Mouse (Mus musculus) MN1 (cell line): ENCODE results near the gene Tssc4.

Experiments used
- DNase-seq: peaks from one replicate; pipeline ENCODE4 v3.0.0-alpha.2; 2016; ENCODE audit warnings: low spot score

The Tssc4 gene

DNA sequence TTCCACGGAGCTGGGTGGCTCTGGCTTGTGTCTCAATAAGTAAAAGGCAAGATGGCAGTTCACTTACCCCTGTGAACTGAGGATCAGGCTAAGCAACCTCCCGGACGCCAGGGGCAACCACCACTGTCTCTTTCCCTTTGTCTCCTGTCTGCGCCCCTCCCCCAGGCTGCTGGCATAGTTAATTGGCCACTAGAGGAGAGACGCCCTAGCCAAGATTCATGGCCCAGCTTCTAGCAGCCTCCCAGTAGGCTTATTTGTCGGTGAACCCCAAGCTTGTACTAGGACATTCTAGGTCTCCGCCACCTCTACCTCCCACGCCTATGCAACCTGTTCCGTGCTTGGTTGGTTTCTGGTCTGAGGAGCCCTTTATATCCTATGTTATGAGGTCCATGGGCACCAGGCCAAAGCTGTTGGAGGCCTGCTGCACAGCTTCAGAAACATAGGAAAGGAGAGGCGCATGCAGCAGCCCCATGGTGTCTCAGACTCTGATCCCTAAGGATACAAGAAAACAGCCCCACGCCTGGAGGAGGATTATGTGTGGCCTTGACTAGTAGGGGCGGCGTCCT lies 650 bp upstream of the Tssc4 start:
- DNase-seq = peak; percentile 84

DNA sequence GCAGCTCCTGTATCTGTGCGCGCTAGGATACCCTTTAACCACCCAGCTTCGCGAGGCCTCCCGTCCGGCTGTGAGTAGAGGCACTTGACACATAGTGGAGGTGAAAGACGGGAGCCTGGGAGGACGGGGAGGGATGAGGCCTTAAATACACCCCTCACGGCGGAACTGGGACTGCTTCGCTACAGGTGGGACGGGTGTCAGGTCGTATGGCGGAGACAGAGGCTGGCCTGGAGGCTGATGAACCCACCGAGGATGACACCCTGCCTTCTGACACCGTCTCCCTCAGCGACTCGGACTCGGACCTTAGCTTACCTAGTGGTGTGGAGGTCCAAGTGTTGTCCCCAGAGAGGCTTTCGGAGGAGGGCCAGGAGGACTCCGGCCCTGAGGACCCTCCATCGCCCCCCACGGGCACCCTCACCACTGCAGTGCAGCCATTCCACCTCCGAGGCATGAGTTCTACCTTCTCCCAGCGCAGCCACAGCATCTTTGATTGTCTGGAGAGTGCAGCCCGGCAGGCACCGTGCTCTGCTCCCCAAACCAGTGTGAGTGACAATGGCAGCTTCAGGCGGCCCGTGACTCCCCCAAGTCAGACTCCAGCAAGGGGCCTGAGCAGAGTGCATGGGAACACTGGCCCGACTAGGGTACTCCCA lies 827 bp downstream of the Tssc4 start:
- DNase-seq = peak; percentile 26

DNA sequence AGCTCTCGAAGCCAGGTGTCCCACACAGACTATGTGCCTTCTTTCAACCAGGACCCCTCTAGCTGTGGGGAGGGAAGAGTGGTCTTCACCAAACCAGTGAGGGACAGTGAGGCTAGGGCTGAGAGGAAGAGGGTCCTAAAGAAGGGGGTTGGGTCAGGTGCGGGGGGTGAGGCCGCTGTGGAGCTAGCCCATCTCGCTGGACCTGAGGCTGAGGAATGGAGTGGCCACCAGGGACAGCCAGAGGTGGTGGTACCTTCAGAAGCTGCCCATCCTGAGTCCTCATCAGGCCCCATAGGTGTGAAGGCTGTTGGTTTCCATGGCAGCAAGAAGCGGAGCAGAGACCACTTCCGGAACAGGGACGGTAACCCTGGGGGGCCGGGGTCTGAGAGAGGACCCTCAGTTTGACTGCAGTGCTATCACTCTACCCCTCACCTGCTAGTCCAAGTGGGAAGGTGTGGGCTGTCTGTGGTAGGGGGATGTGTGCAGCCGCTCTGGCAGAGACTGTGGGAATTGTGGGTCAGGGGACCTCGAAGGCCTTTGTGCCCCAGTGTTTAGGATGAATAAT lies 1.5 kb downstream of the Tssc4 start:
- no peak for DNase-seq

DNA sequence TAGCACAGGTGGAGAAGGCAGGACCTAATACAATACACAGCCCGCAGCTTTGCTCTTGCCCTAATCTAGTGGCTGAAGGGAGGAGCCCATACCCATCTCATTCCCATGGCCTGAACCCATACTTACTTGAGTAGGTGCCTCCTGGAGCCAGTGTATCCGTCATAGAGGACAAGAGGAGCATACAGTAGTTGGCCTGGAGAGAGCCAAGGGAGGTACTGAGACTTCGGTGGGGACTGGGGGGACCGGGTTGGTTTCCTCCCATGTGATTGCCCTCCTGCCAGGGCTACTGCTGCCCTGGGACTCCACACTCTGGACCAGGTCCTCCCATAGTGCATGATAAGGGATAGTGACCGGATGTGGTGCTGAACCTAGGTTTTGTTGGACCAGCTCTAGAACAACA lies 3.6 kb downstream of the Tssc4 start:
- no peak for DNase-seq

DNA sequence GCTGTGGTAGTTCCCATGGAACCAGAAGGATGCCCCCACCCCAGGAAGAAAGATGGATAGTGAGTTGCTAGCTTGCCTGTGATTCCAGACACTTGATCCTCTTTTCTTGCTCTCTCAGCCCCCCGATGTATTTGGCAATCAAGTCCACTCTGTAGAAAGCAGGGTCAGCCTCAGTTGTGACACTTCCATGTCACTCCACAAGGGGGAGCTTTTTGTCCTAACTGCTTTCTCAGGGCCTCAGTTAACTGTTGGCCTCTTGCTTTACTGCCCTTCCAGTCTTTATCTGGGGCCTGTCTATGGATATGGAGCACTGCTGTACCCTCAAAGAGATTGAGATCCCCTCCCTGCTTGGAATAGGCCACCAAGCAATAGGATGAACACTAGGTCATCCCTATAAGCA lies 4.0 kb downstream of the Tssc4 start:
- DNase-seq = no peak

DNA sequence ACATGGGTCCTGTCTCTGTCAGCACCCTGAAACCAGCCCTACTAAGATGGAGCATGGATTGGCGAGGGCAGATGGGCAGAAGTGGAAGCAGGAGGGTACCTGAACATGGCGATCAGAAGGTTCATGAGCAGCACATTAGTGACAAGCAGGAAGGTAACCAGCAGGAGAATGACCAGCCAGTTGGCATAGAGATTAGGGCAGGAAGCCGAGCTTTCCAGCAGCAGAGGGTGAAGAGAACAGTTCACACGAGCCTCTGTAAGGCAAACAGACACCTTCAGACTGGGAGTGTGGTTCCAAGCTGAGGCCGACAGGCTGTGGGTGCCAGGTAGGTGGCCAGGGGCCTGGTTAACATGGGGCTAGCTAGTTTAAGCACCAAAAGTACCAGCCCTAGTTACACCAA lies 6.3 kb downstream of the Tssc4 start:
- DNase-seq = no peak

DNA sequence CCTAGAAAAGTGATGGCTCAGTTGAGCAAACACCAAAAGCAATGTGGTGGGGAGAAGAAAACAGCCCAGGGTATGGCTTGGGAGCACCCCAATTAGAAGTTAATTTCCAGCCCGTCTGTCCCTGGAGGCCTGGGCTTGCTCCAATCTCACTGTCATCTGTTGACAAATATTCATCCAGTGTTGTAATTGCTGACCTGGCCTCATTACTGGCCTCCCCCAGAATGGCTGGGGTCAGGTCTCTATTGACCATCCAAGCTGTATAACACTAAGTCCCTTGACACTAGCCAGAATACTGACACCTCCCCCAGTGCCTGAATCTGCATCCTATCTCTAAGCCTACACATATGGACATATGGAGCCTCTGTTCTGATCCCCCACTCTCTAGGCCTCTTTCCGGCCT lies 8.3 kb downstream of the Tssc4 start:
- DNase-seq = no peak

DNA sequence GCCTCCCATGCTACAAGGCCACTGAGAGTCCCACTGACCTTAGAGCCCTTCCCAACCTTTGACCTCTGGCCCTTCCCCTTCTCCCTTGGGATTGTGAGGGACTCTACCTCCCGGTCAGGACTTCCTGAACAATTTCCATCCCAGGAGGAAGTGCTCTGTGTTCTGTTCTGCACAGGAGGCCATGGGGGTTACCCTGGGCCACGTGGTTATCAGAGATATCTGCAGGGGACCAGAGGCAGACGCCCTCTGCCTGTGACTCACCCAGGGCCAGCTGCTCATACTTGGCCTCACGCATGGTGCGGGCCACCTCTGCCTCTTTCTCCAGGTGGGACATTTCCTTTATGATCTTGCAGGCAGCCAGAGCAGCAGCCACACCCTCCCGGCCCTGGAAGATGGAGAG lies 13.0 kb downstream of the Tssc4 start:
- DNase-seq = peak; percentile 23

DNA sequence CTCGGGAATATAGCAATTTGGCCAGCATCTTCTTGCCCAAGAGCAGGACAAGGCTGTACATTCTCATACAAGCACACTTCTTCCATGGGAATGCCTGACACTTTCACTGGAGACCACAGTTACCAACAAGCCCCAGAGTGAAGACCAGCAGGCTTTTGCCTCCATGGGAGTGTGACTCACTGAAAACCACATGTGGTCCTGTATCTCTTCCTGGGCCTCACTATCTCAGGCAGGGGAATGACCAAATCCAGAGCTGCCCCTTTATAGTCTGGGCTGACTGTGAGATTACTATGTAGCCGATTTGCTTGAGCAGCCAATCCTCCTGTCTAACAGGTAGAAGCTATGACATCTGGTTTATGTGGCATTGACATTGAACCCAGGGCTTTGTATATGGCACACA lies 14.7 kb downstream of the Tssc4 start:
- DNase-seq = no peak

DNA sequence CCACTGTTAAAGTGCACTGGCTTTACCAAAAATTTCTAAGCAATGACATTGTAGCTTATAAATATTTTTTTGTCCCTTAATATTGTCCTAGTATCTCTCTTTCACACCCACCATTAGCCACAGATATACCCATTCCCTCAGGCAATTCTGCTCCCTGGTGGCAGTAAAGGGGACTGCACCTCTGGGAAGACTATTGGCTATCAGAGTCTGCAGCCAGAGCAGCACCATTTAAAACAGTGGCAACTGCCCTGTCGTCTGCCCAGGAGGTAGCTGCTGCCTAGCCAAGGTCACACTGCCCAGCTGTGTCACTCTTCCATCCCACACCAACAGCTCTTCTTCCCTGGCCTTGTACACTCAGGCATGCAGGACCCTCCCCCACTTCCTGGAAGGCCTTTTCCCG lies 17.3 kb downstream of the Tssc4 start:
- DNase-seq = peak; percentile 74

DNA sequence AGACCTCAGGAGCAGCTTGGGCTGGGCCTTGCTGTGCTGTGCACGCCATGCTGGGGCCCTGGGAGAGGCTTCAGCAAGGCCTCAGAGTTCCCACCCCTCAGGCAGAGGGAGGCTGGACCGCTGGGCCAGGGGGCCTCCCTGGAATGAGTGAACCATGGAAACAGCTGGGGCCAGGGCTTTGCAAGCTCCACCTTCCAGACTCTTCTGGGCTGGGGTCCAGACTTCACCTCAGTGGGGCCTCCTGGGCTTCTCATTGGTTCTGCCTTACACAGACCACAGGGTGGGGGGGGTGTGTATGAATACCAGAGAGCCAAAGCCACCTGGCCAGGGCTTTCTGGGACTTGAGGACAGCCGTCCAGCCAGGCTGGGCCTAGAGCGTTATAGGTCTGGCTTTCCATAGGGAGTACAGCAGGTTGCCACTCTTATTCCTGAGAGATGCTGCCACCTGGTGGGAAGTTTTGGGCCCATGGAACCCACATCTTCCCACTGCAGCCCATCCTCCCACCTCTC lies 18.1 kb downstream of the Tssc4 start:
- DNase-seq = peak; percentile 82

DNA sequence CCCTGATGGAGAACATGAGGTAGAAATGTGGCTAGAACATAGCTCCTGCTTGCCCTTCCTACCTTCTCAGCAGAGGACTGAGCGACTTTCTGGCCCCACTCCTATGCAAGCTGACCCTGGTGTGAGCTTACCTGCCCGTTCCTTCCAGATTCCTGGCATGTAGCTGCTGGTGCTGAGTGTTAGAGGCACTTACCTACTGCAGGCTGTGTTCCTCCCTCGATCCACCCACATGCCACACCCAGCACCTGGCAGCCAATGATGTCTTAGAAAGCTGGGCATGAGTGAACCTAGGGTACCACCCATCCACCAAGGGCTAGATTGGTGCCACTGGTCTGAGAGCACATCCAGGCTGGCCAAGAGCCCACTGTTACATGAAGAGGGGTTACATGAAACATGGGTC lies 24.8 kb downstream of the Tssc4 start:
- DNase-seq = no peak

DNA sequence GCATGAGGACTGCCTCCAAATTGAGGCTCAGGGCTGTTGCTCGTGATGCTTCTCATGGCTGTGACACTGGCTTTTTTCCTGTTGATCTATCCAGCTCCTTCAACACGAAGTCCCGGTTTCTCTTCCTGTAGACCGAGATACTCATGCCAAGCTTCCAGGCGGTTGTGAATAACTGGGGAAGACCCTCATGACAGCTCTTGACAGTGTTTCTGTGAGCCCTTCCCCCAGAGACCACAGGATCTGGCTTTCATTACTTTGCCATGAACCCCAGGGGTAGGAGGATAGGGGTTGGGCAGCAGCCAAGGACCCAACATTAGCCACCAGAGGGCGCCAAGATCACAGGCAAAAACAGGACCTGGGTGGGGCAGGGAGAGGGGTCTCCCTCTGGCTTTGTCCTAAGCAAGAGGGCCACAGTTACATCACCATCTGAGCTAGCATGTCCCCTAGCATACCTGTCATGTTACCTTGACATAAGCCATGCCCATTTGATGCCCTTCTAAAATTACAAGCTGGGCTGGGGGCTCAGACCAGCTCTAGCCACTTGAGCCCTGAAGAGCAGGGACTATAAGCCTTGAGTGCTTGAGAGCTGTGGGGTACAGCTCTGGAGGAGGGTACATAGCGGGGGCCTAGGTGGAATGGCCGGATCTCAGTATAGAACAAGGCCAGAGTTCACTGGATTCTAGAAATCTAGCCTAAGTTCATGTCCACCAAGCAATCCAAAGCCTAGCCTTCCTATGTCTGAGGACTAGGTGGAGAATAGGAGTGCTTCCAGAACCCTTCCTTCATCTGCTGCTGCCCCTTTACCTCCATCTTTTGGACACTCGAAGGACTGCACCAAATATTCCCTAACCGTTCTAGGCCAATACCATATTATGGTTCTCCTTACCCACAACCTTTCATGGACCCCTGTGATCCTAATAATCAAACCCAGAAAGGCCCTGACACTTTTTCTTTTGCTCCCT lies 25.8 kb downstream of the Tssc4 start, which contains the start of gene Trpm5:
Trpm5 (minus strand) TSS at position 51 of the 962 bp plus-strand sequence.
- DNase-seq = peak; percentile 61

DNA sequence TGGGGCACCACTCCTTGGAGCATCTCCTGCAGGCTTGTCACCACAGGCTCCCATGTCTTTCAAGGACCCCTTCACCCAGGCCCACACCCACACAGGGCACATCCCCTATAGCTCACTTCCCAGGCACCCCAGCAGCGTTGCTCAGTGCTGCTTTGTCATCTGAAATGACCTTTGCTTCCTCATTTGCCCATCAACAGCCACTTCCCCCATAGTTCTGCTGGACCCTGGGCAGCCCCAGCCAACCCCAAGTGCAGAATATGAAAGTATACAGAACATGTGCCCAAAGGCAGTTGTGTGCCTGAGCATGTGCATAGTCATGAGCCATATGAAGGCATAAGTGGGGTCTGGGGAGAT lies 26.5 kb downstream of the Tssc4 start:
- DNase-seq = no peak

DNA sequence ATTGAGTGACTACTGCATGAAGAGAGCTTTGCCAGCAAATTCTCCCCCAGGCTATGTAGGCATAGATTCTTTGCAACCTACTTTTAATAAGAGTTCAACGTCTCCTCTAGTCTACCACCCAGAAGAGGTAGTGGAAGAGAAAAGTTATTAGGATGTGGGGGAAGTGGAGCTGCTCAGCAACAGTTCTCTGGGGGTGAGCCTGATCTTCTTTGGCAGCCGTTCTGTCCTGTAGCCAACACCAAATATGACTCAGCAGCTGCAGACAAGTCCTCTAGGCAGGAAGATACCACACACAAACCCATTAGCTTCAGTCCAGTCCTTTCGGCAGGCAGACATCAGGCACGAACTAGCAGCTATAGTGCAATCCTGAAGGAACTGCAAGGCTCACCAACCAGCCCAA lies 31.7 kb downstream of the Tssc4 start:
- DNase-seq = no peak

DNA sequence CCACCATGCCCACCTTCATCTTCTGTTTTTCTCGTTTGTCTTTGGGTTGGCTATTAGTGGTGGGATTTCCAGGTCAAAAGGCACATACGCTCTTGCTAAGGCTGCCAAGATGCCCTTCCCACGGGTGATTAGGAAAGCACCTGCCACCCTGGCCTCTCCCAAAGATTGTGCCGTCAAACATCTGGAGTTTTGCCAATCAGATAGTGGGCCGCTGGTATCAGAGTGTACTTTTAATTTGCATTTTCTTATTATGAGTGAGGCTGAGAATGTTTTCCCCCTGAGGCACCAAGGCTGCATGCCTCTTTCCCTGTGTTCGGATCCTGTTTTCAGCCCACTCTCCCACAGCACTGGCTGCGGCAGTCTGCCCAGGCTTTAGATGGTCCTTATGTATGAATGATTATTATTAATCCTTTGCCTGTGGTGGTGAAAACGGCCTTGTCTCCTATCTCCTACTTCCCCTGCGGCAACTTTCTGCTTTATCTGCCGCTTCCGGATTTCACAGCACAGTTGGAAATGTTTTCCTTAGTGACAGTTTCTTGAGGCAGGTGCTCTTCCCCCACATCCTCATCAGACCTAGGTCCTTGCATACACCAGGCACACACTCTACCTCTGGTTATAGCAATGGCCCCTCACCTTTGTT lies 36.3 kb downstream of the Tssc4 start:
- DNase-seq = no peak

DNA sequence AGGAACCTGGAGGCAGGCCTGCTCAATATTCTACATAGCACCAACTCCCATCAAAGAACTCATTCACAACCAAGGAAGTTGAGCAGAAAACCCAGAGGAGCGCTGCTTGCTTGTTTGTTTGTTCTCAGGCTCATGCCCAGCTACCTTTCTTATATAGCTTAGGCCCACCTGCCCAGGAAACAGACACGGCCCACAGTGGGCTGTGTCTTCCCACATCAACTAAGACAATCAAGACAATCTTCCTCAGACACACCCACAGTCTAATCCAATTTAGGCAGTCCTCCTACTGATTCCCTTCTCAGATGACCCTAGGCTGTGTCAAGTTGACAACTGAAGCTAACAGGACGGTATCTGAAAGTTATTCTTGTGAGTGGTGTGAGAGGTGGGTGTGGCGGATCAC lies 37.0 kb downstream of the Tssc4 start, which contains the start of gene Kcnq1:
Kcnq1 (plus strand) TSS at position 301 of the 400 bp plus-strand sequence.
- no peak for DNase-seq

DNA sequence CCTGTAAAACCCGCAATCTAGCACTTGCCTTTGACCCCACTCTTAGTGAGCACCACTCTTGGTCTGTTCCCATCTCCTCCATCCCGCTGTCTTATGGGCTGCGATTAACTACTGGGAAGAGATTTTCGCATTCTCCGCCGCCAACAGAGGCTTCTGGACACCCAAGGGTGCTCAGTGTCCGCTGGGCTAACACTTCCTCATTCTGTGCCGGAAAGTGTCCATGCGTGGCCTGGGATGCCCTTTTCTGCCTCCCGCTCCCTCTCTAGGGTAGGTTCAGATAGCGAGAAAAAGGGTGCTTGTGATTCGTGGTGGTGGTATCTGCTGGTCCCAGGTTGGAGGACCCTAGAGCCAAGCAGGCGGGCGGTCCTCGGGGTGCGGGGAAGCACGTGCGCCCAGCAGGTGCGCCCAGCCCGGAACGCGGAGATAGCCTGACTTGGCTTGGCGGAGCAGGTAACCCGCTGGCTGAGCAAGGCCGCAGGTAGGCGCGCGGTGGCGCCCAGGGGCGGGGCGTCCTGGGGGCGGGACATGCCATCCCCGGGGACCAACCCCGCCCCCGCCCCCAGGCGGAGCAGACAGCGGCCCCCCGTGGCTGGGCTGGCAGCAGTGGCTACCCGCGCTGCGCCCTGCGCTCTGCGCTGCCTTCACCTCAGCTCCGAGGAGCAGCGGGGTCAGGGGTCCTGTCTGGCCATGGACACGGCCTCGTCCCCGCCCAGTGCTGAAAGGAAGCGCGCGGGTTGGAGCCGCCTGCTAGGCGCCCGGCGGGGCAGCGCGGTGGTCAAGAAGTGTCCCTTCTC lies 37.8 kb downstream of the Tssc4 start:
- no peak for DNase-seq

DNA sequence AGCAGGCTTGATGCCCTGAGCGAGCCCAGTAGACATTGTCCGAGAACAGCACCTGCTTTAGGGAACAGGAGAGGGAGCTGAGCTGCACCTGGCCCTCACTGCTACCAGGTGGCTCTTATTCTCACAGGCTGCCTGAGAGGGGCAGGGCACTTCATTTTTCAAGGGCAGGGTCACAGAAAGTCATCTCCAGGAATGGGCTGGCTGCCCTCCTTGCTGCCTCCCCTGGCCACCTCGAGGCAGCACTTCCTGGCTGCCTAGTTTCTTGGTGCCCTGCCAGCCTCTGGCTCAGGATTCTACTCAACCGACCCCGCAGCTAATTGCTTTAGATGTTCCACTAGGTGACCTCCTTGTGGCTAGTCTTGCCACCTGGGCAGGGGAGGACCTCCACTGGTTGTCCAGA lies 39.2 kb downstream of the Tssc4 start:
- no peak for DNase-seq

DNA sequence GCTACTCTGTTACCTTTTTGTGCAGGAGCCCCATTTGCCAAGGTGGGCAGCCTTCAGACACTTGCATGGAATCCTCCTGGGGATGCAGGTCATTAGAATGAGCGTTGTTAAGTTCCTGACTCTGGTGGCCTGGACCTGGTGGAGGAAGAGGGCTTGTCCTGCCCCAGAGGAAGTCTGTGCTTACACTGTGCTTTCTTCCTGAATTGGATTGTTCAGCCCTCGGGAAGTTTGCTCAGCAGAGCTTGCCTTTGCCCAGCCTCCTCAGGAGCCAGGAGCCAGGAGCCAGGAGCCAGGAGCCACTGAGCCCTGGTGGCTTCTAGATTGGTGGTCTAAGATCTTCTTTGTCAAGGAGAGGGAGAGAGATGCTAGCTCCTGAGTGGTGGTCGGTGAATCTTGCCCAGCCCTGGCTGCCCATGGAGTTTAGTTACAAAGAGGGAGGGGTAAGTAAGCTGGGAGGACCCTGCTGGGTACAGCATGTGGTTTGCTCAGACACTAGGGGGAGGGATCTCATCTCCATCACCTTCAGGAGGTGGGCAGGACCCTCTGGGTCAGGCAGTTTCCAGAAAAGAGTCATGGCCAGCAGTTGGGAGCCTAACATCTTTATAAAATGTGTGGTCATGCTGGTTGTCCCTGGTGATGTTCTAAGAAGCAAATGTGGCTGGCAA lies 40.1 kb downstream of the Tssc4 start:
- DNase-seq = no peak

DNA sequence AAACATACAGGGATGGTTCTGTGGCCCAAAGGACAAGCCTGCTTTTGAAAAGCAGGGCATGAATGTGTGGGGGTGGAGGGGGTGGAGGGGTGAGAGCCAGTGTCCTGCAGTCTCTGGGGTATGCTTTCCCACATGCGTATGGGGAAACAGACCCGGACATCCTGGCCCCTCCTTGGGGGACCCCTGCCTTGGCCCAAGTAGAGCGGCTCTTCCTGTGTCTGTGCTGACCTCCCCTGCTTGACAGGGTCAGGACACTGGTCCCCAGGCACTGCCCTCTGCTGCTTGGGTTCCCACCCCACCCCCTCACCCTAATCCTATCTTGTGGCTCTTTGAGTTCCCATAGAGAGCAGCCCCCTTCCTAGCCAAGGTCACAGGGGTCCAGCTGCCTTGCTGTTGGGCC lies 40.6 kb downstream of the Tssc4 start:
- no peak for DNase-seq
